Mouse (Mus musculus): ENCODE measurements at regions not wholly inside any gene's neighbourhood (a gene's known extent, or its start where the extent isn't known, plus 50 kb on each side); places are given as distances from the start of the nearest gene placed in this dataset.

GRCm38 (mm10) chr2:144169576-144170178 lies 100.8 kb upstream of the Mgme1 start:
- DNase-seq (ENCODE audit: low read depth, low spot score) (no peak), ATAC-seq (no peak)
- ChIA-PET CTCF (interaction anchor here (1.3 to 1.7 kb wide), 2 partner anchors 62 to 189 kb away, joined by 3 to 4 read pairs; no protein-coding TSS in a partner anchor), POLR2A (no interaction called here)
- no peaks in the 10 kb centered on the region for H3K27me3 ChIP-seq
- no peak for TF ChIP-seq CTCF (IDR thresholded peaks at IDR 0.05)
- in situ Hi-C loops (cut with MboI; ENCODE audit: low pct_unique_long_range_greater_than_20kb): no loop called here

GRCm38 (mm10) chr2:144172100-144172770 lies 98.2 kb upstream of the Mgme1 start:
- no peak for DNase-seq (ENCODE audit: low read depth, low spot score)
- in situ Hi-C loops (cut with MboI; ENCODE audit: low pct_unique_long_range_greater_than_20kb): no loop called here
- ChIA-PET POLR2A (no interaction called here), CTCF (interaction anchor here (1.2 kb wide), 1 partner anchor 33 kb away, joined by 3 read pairs; no protein-coding TSS in a partner anchor)
- no peak for TF ChIP-seq CTCF (IDR thresholded peaks at IDR 0.05)
- H3K27me3 ChIP-seq: no peaks in the 10 kb centered on the region
- ATAC-seq: no peak

- ChIA-PET CTCF (interaction anchor here (0.9 kb wide), 1 partner anchor 165 kb away, joined by 4 read pairs; no protein-coding TSS in a partner anchor), POLR2A (no interaction called here)
- H3K27me3 ChIP-seq: no peaks in the 10 kb centered on the region
- DNase-seq (ENCODE audit: low read depth, low spot score): no peak
- TF ChIP-seq CTCF (IDR thresholded peaks at IDR 0.05): no peak
- ATAC-seq: no peak
- in situ Hi-C loops (cut with MboI; ENCODE audit: low pct_unique_long_range_greater_than_20kb): no loop called here
Observed at GRCm38 (mm10) chr2:144173358-144174106, 96.9 kb upstream of the Mgme1 start.

GRCm38 (mm10) chr2:144174366-144175035 lies 96.0 kb upstream of the Mgme1 start:
- DNase-seq (ENCODE audit: low read depth, low spot score) (peak; percentile 88), ATAC-seq (peak; percentile 99)
- in situ Hi-C loops (cut with MboI; ENCODE audit: low pct_unique_long_range_greater_than_20kb): no loop called here
- no peak for TF ChIP-seq CTCF (IDR thresholded peaks at IDR 0.05)
- no peaks in the 10 kb centered on the region for H3K27me3 ChIP-seq
- CTCF ChIA-PET: interaction anchor here (0.9 to 1.0 kb wide), 5 partner anchors 13 to 194 kb away, joined by 3 to 5 read pairs (median 3); no protein-coding TSS in a partner anchor
- POLR2A ChIA-PET: no interaction called here

- H3K27me3 ChIP-seq: no peaks in the 10 kb centered on the region
- CTCF ChIA-PET: interaction anchor here (1.3 to 1.4 kb wide), 2 partner anchors 10 to 12 kb away, joined by 3 to 5 read pairs; no protein-coding TSS in a partner anchor
- POLR2A ChIA-PET: no interaction called here
- DNase-seq (ENCODE audit: low read depth, low spot score): no peak
- no peak for TF ChIP-seq CTCF (IDR thresholded peaks at IDR 0.05)
- in situ Hi-C loops (cut with MboI; ENCODE audit: low pct_unique_long_range_greater_than_20kb): no loop called here
- no peak for ATAC-seq
Observed at GRCm38 (mm10) chr2:144176508-144177170, 93.8 kb upstream of the Mgme1 start.

GRCm38 (mm10) chr2:144177268-144177667 lies 93.2 kb upstream of the Mgme1 start:
- ATAC-seq (no peak), DNase-seq (ENCODE audit: low read depth, low spot score) (no peak)
- no peaks in the 10 kb centered on the region for H3K27me3 ChIP-seq
- in situ Hi-C loops (cut with MboI; ENCODE audit: low pct_unique_long_range_greater_than_20kb): no loop called here
- CTCF ChIA-PET: interaction anchor here (1.3 to 1.4 kb wide), 2 partner anchors 9 to 11 kb away, joined by 3 to 5 read pairs; no protein-coding TSS in a partner anchor
- no peak for TF ChIP-seq CTCF (IDR thresholded peaks at IDR 0.05)
- POLR2A ChIA-PET: no interaction called here

GRCm38 (mm10) chr2:144177920-144178319 lies 92.5 kb upstream of the Mgme1 start:
- no peak for TF ChIP-seq CTCF (IDR thresholded peaks at IDR 0.05)
- in situ Hi-C loops (cut with MboI; ENCODE audit: low pct_unique_long_range_greater_than_20kb): no loop called here
- no peak for ATAC-seq
- DNase-seq (ENCODE audit: low read depth, low spot score): no peak
- POLR2A ChIA-PET: no interaction called here
- no peaks in the 10 kb centered on the region for H3K27me3 ChIP-seq
- CTCF ChIA-PET: interaction anchor here (1.3 to 1.4 kb wide), 2 partner anchors 8 to 10 kb away, joined by 3 to 5 read pairs; no protein-coding TSS in a partner anchor

GRCm38 (mm10) chr2:144182108-144182507 lies 88.4 kb upstream of the Mgme1 start:
- no peak for TF ChIP-seq CTCF (IDR thresholded peaks at IDR 0.05)
- DNase-seq (ENCODE audit: low read depth, low spot score) (no peak), ATAC-seq (no peak)
- in situ Hi-C loops (cut with MboI; ENCODE audit: low pct_unique_long_range_greater_than_20kb): loop anchor here (10.0 kb wide), 1 partner anchor 167 kb away; the partner anchor contains the start of gene Rrbp1
- no peaks in the 10 kb centered on the region for H3K27me3 ChIP-seq
- CTCF ChIA-PET: interaction anchor here (1.0 to 1.4 kb wide), 2 partner anchors 16 to 216 kb away, joined by 3 read pairs; no protein-coding TSS in a partner anchor
- POLR2A ChIA-PET: no interaction called here

GRCm38 (mm10) chr2:144182542-144182941 lies 87.9 kb upstream of the Mgme1 start:
- ATAC-seq (no peak), DNase-seq (ENCODE audit: low read depth, low spot score) (no peak)
- in situ Hi-C loops (cut with MboI; ENCODE audit: low pct_unique_long_range_greater_than_20kb): loop anchor here (10.0 kb wide), 1 partner anchor 168 kb away; the partner anchor contains the start of gene Rrbp1
- ChIA-PET CTCF (interaction anchor here (1.4 kb wide), 1 partner anchor 16 kb away, joined by 3 read pairs; no protein-coding TSS in a partner anchor), POLR2A (no interaction called here)
- no peak for TF ChIP-seq CTCF (IDR thresholded peaks at IDR 0.05)
- no peaks in the 10 kb centered on the region for H3K27me3 ChIP-seq

All from Patski (cell line).